Mouse (Mus musculus): ENCODE results near the gene Khdc4. TPM values are rescaled to one million over a fixed set of nuclear protein-coding genes. Genes with fewer than 3 reads are reported as not detected.

The Khdc4 gene
- polyA plus RNA-seq, 1 experiment from 2014 or later = 35.7 TPM

GRCm38 (mm10) chr3:88740147-88740546 lies 54.5 kb downstream of the Khdc4 start:
- no peaks in the 10 kb centered on the region for H3K4me1 ChIP-seq (replicated peaks; ENCODE audit: control insufficient read depth, insufficient read depth, low read length)
- no peak overlapping the region for H3K27ac ChIP-seq (ENCODE audit: low read depth, low read length)
- no peak overlapping the region for H3K4me2 ChIP-seq (replicated peaks; ENCODE audit: low read depth)
- H3K9ac ChIP-seq (ENCODE audit: low read depth, low read length) = no peak overlapping the region
- H3K9me3 ChIP-seq (ENCODE audit: control insufficient read depth) = no peaks in the 10 kb centered on the region
- no peaks in the 10 kb centered on the region for H3K27me3 ChIP-seq (replicated peaks; ENCODE audit: control insufficient read depth, insufficient read depth, low read length)
- H3K4me3 ChIP-seq (ENCODE audit: low read depth, low read length) = no peak overlapping the region
- 95% methylated on average over 3 of the region's 3 CpGs for WGBS
- H3K36me3 ChIP-seq (ENCODE audit: control insufficient read depth, insufficient read depth) = no peaks in the 10 kb centered on the region
- TF ChIP-seq CTCF (IDR thresholded peaks at IDR 0.05; ENCODE audit: low read depth) = peak; percentile 47
- no peak for ATAC-seq

- no peak for ATAC-seq
- no peaks in the 10 kb centered on the region for H3K36me3 ChIP-seq (ENCODE audit: control insufficient read depth, insufficient read depth)
- no peak overlapping the region for H3K4me3 ChIP-seq (ENCODE audit: low read depth, low read length)
- no peak overlapping the region for H3K4me2 ChIP-seq (replicated peaks; ENCODE audit: low read depth)
- H3K27me3 ChIP-seq (replicated peaks; ENCODE audit: control insufficient read depth, insufficient read depth, low read length) = no peaks in the 10 kb centered on the region
- no peak for TF ChIP-seq CTCF (IDR thresholded peaks at IDR 0.05; ENCODE audit: low read depth)
- no peak overlapping the region for H3K9ac ChIP-seq (ENCODE audit: low read depth, low read length)
- H3K4me1 ChIP-seq (replicated peaks; ENCODE audit: control insufficient read depth, insufficient read depth, low read length) = no peaks in the 10 kb centered on the region
- no peaks in the 10 kb centered on the region for H3K9me3 ChIP-seq (ENCODE audit: control insufficient read depth)
- 78% methylated on average over 9 of the region's 9 CpGs for WGBS
- peak overlapping the region; percentile 81 for H3K27ac ChIP-seq (ENCODE audit: low read depth, low read length)
Observed at GRCm38 (mm10) chr3:88745534-88745933, 59.9 kb downstream of the Khdc4 start.

GRCm38 (mm10) chr3:88746139-88746870 lies 60.7 kb downstream of the Khdc4 start:
- H3K9ac ChIP-seq (ENCODE audit: low read depth, low read length) = no peak overlapping the region
- H3K27me3 ChIP-seq (replicated peaks; ENCODE audit: control insufficient read depth, insufficient read depth, low read length) = no peaks in the 10 kb centered on the region
- no peak overlapping the region for H3K4me2 ChIP-seq (replicated peaks; ENCODE audit: low read depth)
- no peaks in the 10 kb centered on the region for H3K36me3 ChIP-seq (ENCODE audit: control insufficient read depth, insufficient read depth)
- H3K9me3 ChIP-seq (ENCODE audit: control insufficient read depth) = no peaks in the 10 kb centered on the region
- TF ChIP-seq CTCF (IDR thresholded peaks at IDR 0.05; ENCODE audit: low read depth) = no peak
- H3K4me1 ChIP-seq (replicated peaks; ENCODE audit: control insufficient read depth, insufficient read depth, low read length) = no peaks in the 10 kb centered on the region
- H3K27ac ChIP-seq (ENCODE audit: low read depth, low read length) = peak overlapping the region; percentile 81
- WGBS = 50% methylated on average over 13 of the region's 15 CpGs
- H3K4me3 ChIP-seq (ENCODE audit: low read depth, low read length) = no peak overlapping the region
- ATAC-seq = peak; percentile 46

- Histone ChIP-seq H3K9me3 (ENCODE audit: control insufficient read depth) (no peaks in the 10 kb centered on the region), H3K27me3 (replicated peaks; ENCODE audit: control insufficient read depth, insufficient read depth, low read length) (no peaks in the 10 kb centered on the region), H3K36me3 (ENCODE audit: control insufficient read depth, insufficient read depth) (no peaks in the 10 kb centered on the region), H3K4me3 (ENCODE audit: low read depth, low read length) (no peak overlapping the region), H3K4me1 (replicated peaks; ENCODE audit: control insufficient read depth, insufficient read depth, low read length) (no peaks in the 10 kb centered on the region), H3K27ac (ENCODE audit: low read depth, low read length) (peak overlapping the region; percentile 81), H3K4me2 (replicated peaks; ENCODE audit: low read depth) (no peak overlapping the region), H3K9ac (ENCODE audit: low read depth, low read length) (no peak overlapping the region)
- WGBS = 38% methylated on average over 4 of the region's 4 CpGs
- peak; percentile 98 for ATAC-seq
- no peak for TF ChIP-seq CTCF (IDR thresholded peaks at IDR 0.05; ENCODE audit: low read depth)
Observed at GRCm38 (mm10) chr3:88746871-88747231, 61.2 kb downstream of the Khdc4 start.

GRCm38 (mm10) chr3:88754283-88754682 lies 68.7 kb downstream of the Khdc4 start:
- WGBS = 52% methylated on average over 4 of the region's 4 CpGs
- Histone ChIP-seq H3K9me3 (ENCODE audit: control insufficient read depth) (no peaks in the 10 kb centered on the region), H3K4me3 (ENCODE audit: low read depth, low read length) (no peak overlapping the region), H3K36me3 (ENCODE audit: control insufficient read depth, insufficient read depth) (no peaks in the 10 kb centered on the region), H3K4me1 (replicated peaks; ENCODE audit: control insufficient read depth, insufficient read depth, low read length) (no peaks in the 10 kb centered on the region), H3K9ac (ENCODE audit: low read depth, low read length) (no peak overlapping the region), H3K27me3 (replicated peaks; ENCODE audit: control insufficient read depth, insufficient read depth, low read length) (no peaks in the 10 kb centered on the region), H3K27ac (ENCODE audit: low read depth, low read length) (no peak overlapping the region), H3K4me2 (replicated peaks; ENCODE audit: low read depth) (no peak overlapping the region)
- peak; percentile 79 for TF ChIP-seq CTCF (IDR thresholded peaks at IDR 0.05; ENCODE audit: low read depth)
- ATAC-seq = peak; percentile 52

- Histone ChIP-seq H3K4me3 (ENCODE audit: low read depth, low read length) (no peak overlapping the region), H3K9me3 (ENCODE audit: control insufficient read depth) (no peaks in the 10 kb centered on the region), H3K4me1 (replicated peaks; ENCODE audit: control insufficient read depth, insufficient read depth, low read length) (no peaks in the 10 kb centered on the region), H3K27ac (ENCODE audit: low read depth, low read length) (no peak overlapping the region), H3K36me3 (ENCODE audit: control insufficient read depth, insufficient read depth) (no peaks in the 10 kb centered on the region), H3K4me2 (replicated peaks; ENCODE audit: low read depth) (no peak overlapping the region), H3K9ac (ENCODE audit: low read depth, low read length) (no peak overlapping the region), H3K27me3 (replicated peaks; ENCODE audit: control insufficient read depth, insufficient read depth, low read length) (no peaks in the 10 kb centered on the region)
- ATAC-seq = no peak
- TF ChIP-seq CTCF (IDR thresholded peaks at IDR 0.05; ENCODE audit: low read depth) = no peak
- 32% methylated on average over 3 of the region's 3 CpGs for WGBS
Observed at GRCm38 (mm10) chr3:88755541-88755940, 69.9 kb downstream of the Khdc4 start.

Measured in intestine, postnatal 0 days (tissue).